Mouse (Mus musculus) embryonic facial prominence, embryonic 14.5 days (tissue): Measurements from ENCODE around the gene Trim40. TPM values are rescaled to one million over a fixed set of nuclear protein-coding genes. Genes with fewer than 3 reads are reported as not detected.

Experiments
- ATAC-seq: fragments of 200-750 bp; cut with Nextera tagmentation; 2 replicates; pipeline ENCODE4 v1.8.0; 2017; ENCODE audit warnings: low read depth, moderate number of reproducible peaks, moderate TSS enrichment
- DNase-seq: peaks from one replicate; pipeline ENCODE4 v3.0.0-alpha.2; 2015; ENCODE audit warnings: low spot score
- H3K27ac ChIP-seq: fragments of 300-500 bp; sonication (generic); replicated peaks from 2 replicates; pipeline ENCODE4 v1.5.1; 2014; ENCODE audit warnings: low read depth, mild to moderate bottlenecking, low read length, moderate library complexity
- H3K27me3 ChIP-seq: fragments of 300-500 bp; sonication (generic); replicated peaks from 2 replicates; pipeline ENCODE4 v1.6.1; 2014; ENCODE audit warnings: low read length; ENCODE audit not compliant: control insufficient read depth, insufficient read depth
- H3K36me3 ChIP-seq: fragments of 300-500 bp; sonication (generic); 2 replicates; pipeline ENCODE4 v1.6.1; 2014; ENCODE audit warnings: low read length, mixed read lengths; ENCODE audit not compliant: control insufficient read depth, insufficient read depth
- H3K4me1 ChIP-seq: fragments of 300-500 bp; sonication (generic); 2 replicates; pipeline ENCODE4 v1.6.1; 2014; ENCODE audit warnings: antibody characterized with exemption, low read length; ENCODE audit not compliant: control insufficient read depth, insufficient read depth
- H3K4me2 ChIP-seq: fragments of 300-500 bp; sonication (generic); 2 replicates; pipeline ENCODE4 v1.6.1; 2014; ENCODE audit warnings: low read depth, mild to moderate bottlenecking, low read length, moderate library complexity, mixed read lengths
- H3K4me3 ChIP-seq: fragments of 300-500 bp; sonication (generic); 2 replicates; pipeline ENCODE4 v1.5.1; 2014; ENCODE audit warnings: low read depth, mild to moderate bottlenecking, low read length
- H3K9ac ChIP-seq: fragments of 300-500 bp; sonication (generic); 2 replicates; pipeline ENCODE4 v1.6.1; 2014; ENCODE audit warnings: low read depth, mild to moderate bottlenecking, low read length, moderate library complexity, mixed read lengths
- H3K9me3 ChIP-seq: fragments of 300-500 bp; sonication (generic); 2 replicates; pipeline ENCODE4 v1.6.1; 2016; ENCODE audit warnings: low read length; ENCODE audit not compliant: control insufficient read depth
- WGBS: fragments of 180-500 bp; shearing (Covaris S2); extraction: QIAGEN DNeasy Blood & Tissue Kit; methylation state at CpG from one replicate; pipeline ENCODE4 v1.1.7; 2014; 5-methylcytosine and 5-hydroxymethylcytosine counted together
- polyA plus RNA-seq: library from polyadenylated mRNA; unstranded; fragments of >200 nt; fragmentation: Nextera tagmentation; extraction: Ambion mirVana; gene quantifications from 2 replicates; pipeline ENCODE4 v1.2.1, GENCODE M21; 2014

Trim40 gene
- polyA plus RNA-seq, 1 experiment from 2014 or later, result not detected

DNA sequence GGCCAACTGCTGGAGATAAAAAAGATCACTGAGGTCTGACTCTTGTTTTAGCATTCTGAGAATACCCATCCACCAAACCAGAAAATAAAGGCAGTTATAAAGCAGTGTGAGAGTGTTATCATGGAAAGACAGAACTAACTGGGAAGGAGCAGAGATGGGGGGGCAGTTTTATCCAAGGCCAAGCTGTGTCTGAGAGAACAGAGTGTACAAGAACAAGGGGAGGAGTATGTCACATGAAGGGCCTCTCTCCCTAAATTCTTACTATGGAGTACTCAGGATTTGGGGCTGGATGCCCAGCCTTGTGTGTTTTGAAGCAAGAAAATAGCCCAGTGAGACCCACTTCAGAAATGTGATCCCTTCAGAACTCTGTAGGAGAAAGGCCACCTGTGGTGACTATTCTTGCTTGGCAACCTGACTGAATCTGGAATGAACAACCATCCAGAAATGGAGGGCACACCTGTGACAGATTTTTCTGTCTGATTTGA, 48.9 kb downstream of the Trim40 start:
- Histone ChIP-seq H3K27me3 (no peaks in the 10 kb centered on the region), H3K4me3 (no peak overlapping the region), H3K9ac (no peak overlapping the region), H3K36me3 (no peaks in the 10 kb centered on the region), H3K27ac (no peak overlapping the region), H3K9me3 (no peaks in the 10 kb centered on the region), H3K4me1 (0 out of 2 replicates have a peak, but pooled peaks cover 3% of the 10 kb centered on the region), H3K4me2 (no peak overlapping the region)
- ATAC-seq (no peak), DNase-seq (no peak)

DNA sequence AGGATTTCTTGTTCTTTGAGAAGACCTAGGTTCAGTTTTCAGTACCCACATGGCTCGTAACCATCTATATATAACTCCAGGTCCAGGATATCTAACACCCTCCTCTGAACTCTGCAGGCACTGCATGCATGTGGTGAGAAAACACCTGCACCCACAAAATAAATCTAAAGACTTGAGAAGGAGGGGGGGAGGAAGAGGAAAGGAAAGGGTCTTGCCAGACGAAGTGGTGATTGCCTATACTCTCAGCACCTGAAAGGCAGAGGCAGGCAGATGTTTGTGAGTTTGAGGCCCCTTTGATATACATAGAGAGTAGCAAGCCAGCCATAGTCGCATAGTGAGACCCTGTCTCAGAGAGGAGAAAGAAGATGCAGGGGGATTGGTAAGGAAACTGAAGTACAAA, 50.0 kb downstream of the Trim40 start:
- H3K27ac ChIP-seq, result no peak overlapping the region
- WGBS, result 84% methylated on average over 3 of the region's 3 CpGs
- H3K27me3 ChIP-seq, result no peaks in the 10 kb centered on the region
- no peaks in the 10 kb centered on the region for H3K36me3 ChIP-seq
- no peak for ATAC-seq
- H3K9me3 ChIP-seq, result no peaks in the 10 kb centered on the region
- H3K9ac ChIP-seq, result no peak overlapping the region
- no peak overlapping the region for H3K4me3 ChIP-seq
- 0 out of 2 replicates have a peak, but pooled peaks cover 3% of the 10 kb centered on the region for H3K4me1 ChIP-seq
- DNase-seq, result no peak
- no peak overlapping the region for H3K4me2 ChIP-seq

DNA sequence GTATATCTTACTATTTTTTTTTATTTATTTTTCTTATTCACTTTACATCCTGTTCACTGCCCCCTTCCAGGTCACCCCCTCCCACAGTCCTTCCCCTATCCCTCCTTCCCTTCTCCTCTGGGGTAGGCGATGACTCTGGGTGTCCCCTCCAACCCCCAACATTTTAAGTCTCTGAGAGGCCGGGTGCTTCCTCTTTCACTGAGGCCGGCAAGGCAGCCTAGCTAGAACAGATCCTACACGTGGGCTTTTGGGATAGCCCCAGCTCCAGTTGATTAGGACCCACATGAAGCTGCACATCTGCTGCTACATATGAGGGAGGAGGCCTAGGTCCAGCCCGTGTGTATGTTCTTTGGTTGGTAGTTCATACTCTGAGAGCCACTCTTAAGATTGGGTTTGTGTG, 50.9 kb downstream of the Trim40 start:
- ATAC-seq, result no peak

DNA sequence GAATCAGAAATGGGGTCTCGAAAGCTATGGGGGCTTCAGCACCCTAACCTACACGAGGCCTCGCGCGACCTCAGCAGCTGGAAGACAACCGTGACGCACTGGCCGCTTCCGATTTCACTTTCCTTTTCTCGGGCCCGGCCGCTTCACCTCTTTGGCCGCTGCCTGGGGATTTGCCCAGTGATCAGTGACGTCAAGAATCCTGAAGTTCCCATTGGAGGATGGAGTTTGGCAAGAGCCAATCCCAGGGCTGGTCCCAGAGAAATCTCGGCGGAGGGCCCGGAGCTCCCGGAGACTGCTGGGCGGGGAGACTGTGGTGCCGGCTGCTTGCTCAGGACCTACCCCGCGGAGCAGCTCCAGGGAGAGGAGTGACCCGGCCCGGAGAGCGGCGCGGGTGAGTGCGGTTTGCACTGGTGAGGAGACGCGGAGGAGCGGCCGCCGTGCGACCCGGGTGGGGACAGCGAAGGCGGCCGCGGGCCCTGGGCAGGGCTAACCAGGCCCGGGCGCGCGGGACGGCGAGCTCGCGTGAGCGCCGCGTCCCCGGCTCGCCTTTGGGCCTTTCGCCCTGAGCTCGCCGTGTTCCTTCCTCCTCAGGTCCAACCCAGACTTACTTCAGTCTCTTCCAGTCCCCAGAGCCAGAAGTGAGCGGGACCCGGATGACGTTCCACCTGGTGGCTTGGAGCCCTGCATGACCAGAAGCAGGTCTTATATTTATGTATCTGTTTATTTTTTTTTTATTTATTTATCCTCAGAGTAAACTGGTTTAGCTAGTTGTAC, 52.9 kb downstream of the Trim40 start, which contains the start of gene Trim26:
Gene Trim26 (plus strand): TSS at position 261 of the 774 bp plus-strand sequence.
- Histone ChIP-seq H3K36me3 (no peaks in the 10 kb centered on the region), H3K9me3 (no peaks in the 10 kb centered on the region), H3K4me1 (0 out of 2 replicates have a peak, but pooled peaks cover 3% of the 10 kb centered on the region), H3K27me3 (no peaks in the 10 kb centered on the region), H3K4me2 (peak within 1 kb of the TSS; percentile 70), H3K9ac (peak within 1 kb of the TSS; percentile 92), H3K27ac (peak within 1 kb of the TSS; percentile 95), H3K4me3 (peak within 1 kb of the TSS; percentile 71)
- 1% methylated on average over 17 of the region's 58 CpGs for WGBS
- DNase-seq, result peak; percentile 98
- ATAC-seq, result peak; percentile 99

More for the DNA sequence above, 50.9 kb downstream of the Trim40 start:
- Histone ChIP-seq H3K4me2 (no peak overlapping the region), H3K27ac (no peak overlapping the region), H3K27me3 (no peaks in the 10 kb centered on the region), H3K4me1 (0 out of 2 replicates have a peak, but pooled peaks cover 3% of the 10 kb centered on the region), H3K9me3 (no peaks in the 10 kb centered on the region), H3K4me3 (no peak overlapping the region), H3K36me3 (no peaks in the 10 kb centered on the region), H3K9ac (no peak overlapping the region)
- 74% methylated on average over 5 of the region's 5 CpGs for WGBS
- DNase-seq, result no peak

DNA sequence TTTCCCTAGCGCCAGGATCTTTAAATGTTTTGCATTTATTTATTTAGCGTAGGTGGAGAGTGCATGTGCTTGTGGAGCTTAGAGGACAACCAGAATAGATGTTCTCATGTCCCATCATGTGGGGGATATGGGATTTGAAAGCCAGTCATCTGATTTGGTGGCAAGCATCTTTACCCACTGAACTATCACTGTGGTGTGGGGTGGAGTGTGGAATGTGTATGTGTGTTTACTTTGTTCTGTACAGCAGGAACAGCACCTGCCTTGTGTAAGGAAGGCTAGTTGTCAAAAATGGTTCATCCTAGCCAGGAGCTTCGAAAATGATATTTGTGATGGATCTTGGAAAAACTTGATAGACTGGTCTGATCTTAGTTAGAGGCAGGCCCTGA, 53.5 kb downstream of the Trim40 start:
- Histone ChIP-seq H3K9ac (peak overlapping the region; percentile 92), H3K9me3 (no peaks in the 10 kb centered on the region), H3K27me3 (no peaks in the 10 kb centered on the region), H3K4me2 (peak overlapping the region; percentile 70), H3K4me1 (0 out of 2 replicates have a peak, but pooled peaks cover 3% of the 10 kb centered on the region), H3K4me3 (peak overlapping the region; percentile 71), H3K36me3 (no peaks in the 10 kb centered on the region), H3K27ac (peak overlapping the region; percentile 95)
- 13% methylated on average over 3 of the region's 3 CpGs for WGBS
- DNase-seq (peak; percentile 3), ATAC-seq (no peak; the same call in 1 of the 2 replicates)

DNA sequence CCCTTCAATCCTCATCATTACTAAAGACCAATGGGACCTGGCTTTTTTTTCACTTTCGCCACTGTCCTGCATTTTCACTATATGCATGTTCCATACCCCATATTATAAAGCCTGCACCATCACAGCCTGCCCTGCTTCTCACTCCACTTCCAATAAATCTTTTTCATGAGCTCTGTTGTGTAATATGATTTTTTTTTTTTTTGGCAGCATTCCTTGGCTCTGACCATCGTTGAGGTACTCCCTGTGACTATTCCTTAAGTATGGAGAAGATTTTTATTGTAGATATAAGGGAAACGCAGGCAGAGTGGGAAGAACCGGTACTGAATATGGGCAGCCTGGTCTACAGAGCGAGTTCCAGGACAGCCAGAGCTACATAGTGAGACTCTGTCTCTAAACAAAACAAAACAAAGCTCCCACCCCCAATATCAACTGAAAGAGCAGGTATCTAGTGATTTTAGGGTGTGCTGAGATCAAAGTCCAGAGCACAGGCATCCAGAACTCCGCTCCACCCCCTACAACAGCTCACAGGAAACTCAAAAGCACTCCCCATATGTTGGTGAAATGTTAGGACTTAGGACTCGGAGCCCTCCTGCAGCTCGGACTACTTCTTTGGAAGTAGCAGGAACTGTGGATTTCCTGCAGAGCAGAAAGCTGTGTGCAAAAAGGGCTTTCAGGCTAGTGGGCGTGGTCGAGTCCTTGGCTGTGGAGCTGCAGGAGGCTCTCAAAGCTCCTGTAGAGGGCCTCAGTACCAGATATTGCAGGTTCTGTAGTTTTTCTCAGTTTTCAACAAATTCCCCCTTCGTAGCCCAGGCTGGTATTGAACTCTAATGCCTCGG, 54.1 kb downstream of the Trim40 start:
- no peaks in the 10 kb centered on the region for H3K36me3 ChIP-seq
- no peaks in the 10 kb centered on the region for H3K27me3 ChIP-seq
- ATAC-seq (no peak), DNase-seq (peak; percentile 87)
- H3K4me2 ChIP-seq, result peak overlapping the region; percentile 70
- H3K9ac ChIP-seq, result peak overlapping the region; percentile 92; the same call in 1 of the 2 replicates
- peak overlapping the region; percentile 71 for H3K4me3 ChIP-seq
- no peaks in the 10 kb centered on the region for H3K9me3 ChIP-seq
- H3K27ac ChIP-seq, result peak overlapping the region; percentile 95
- 0 out of 2 replicates have a peak, but pooled peaks cover 3% of the 10 kb centered on the region for H3K4me1 ChIP-seq
- 34% methylated on average over 12 of the region's 12 CpGs for WGBS

DNA sequence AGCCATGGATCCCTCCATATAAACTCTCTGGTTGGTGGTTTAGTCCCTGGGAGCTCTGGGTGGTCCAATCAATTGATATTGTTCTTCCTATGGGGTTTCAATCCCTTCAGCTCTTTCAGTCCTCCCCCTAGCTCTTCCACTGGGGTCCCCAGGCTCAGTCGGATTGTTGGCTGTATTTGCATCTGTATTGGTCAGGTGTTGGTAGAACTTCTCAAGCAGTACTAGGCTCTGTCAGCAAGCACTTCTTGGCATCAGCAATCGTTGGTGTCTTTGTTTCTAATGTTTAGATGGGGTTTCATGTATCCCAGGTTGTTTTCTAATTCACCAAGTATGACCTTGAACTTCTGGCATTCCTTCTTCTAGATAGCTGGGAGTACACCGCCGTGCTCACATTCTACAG, 57.2 kb downstream of the Trim40 start:
- Histone ChIP-seq H3K4me1 (0 out of 2 replicates have a peak, but pooled peaks cover 3% of the 10 kb centered on the region), H3K4me3 (no peak overlapping the region), H3K9me3 (no peaks in the 10 kb centered on the region), H3K4me2 (no peak overlapping the region), H3K27me3 (no peaks in the 10 kb centered on the region), H3K27ac (no peak overlapping the region), H3K9ac (no peak overlapping the region), H3K36me3 (no peaks in the 10 kb centered on the region)
- ATAC-seq (no peak), DNase-seq (no peak)
- WGBS, result 57% methylated on average over 4 of the region's 4 CpGs
